Mouse (Mus musculus): ENCODE measurements around the gene Cep170. TPM values are rescaled to one million over a fixed set of nuclear protein-coding genes. Genes with fewer than 3 reads are reported as not detected.

The Cep170 gene
- polyA plus RNA-seq, 1 experiment, result 160 TPM

GRCm38 (mm10) chr1:176826931-176827330 is 13.1 kb upstream of the Cep170 start:
- TF ChIP-seq POLR2A (IDR thresholded peaks at IDR 0.05; ENCODE audit: insufficient read depth, low read depth, low read length) (no peak), CTCF (IDR thresholded peaks at IDR 0.05; ENCODE audit: insufficient read depth, low read depth, low read length) (no peak)
- H3K4me1 ChIP-seq (ENCODE audit: control insufficient read depth, insufficient read depth, low read length), result peaks cover 5% of the 10 kb centered on the region
- H3K27ac ChIP-seq (ENCODE audit: insufficient read depth, low read depth, low read length), result no peak overlapping the region
- WGBS, result 94% methylated on average over 4 of the region's 4 CpGs
- no peak overlapping the region for H3K4me3 ChIP-seq (ENCODE audit: insufficient read depth, low read depth, low read length)

- TF ChIP-seq CTCF (IDR thresholded peaks at IDR 0.05; ENCODE audit: insufficient read depth, low read depth, low read length), result no peak
- TF ChIP-seq POLR2A (IDR thresholded peaks at IDR 0.05; ENCODE audit: insufficient read depth, low read depth, low read length), result no peak
- H3K4me3 ChIP-seq (ENCODE audit: insufficient read depth, low read depth, low read length), result no peak overlapping the region
- 91% methylated on average over 11 of the region's 11 CpGs for WGBS
Observed at GRCm38 (mm10) chr1:176826186-176826585, 12.3 kb upstream of the Cep170 start.

GRCm38 (mm10) chr1:176825084-176825483 is 11.2 kb upstream of the Cep170 start:
- H3K27ac ChIP-seq (ENCODE audit: insufficient read depth, low read depth, low read length), result no peak overlapping the region
- H3K4me3 ChIP-seq (ENCODE audit: insufficient read depth, low read depth, low read length), result no peak overlapping the region
- TF ChIP-seq CTCF (IDR thresholded peaks at IDR 0.05; ENCODE audit: insufficient read depth, low read depth, low read length), result no peak
- TF ChIP-seq POLR2A (IDR thresholded peaks at IDR 0.05; ENCODE audit: insufficient read depth, low read depth, low read length), result no peak
- peaks cover 3% of the 10 kb centered on the region for H3K4me1 ChIP-seq (ENCODE audit: control insufficient read depth, insufficient read depth, low read length)
- 96% methylated on average over 4 of the region's 4 CpGs for WGBS

More at GRCm38 (mm10) chr1:176826186-176826585, 12.3 kb upstream of the Cep170 start:
- peaks cover 3% of the 10 kb centered on the region for H3K4me1 ChIP-seq (ENCODE audit: control insufficient read depth, insufficient read depth, low read length)
- no peak overlapping the region for H3K27ac ChIP-seq (ENCODE audit: insufficient read depth, low read depth, low read length)

- H3K4me3 ChIP-seq (ENCODE audit: insufficient read depth, low read depth, low read length), result no peak overlapping the region
- H3K27ac ChIP-seq (ENCODE audit: insufficient read depth, low read depth, low read length), result no peak overlapping the region
- TF ChIP-seq CTCF (IDR thresholded peaks at IDR 0.05; ENCODE audit: insufficient read depth, low read depth, low read length) (no peak), POLR2A (IDR thresholded peaks at IDR 0.05; ENCODE audit: insufficient read depth, low read depth, low read length) (no peak)
- peaks cover 3% of the 10 kb centered on the region for H3K4me1 ChIP-seq (ENCODE audit: control insufficient read depth, insufficient read depth, low read length)
- WGBS, result 88% methylated on average over 6 of the region's 6 CpGs
Observed at GRCm38 (mm10) chr1:176824611-176825010, 10.7 kb upstream of the Cep170 start.

GRCm38 (mm10) chr1:176823889-176824288 is 10.0 kb upstream of the Cep170 start:
- no peak overlapping the region for H3K27ac ChIP-seq (ENCODE audit: insufficient read depth, low read depth, low read length)
- 91% methylated on average over 8 of the region's 8 CpGs for WGBS
- H3K4me3 ChIP-seq (ENCODE audit: insufficient read depth, low read depth, low read length), result no peak overlapping the region
- peaks cover 3% of the 10 kb centered on the region for H3K4me1 ChIP-seq (ENCODE audit: control insufficient read depth, insufficient read depth, low read length)
- TF ChIP-seq CTCF (IDR thresholded peaks at IDR 0.05; ENCODE audit: insufficient read depth, low read depth, low read length) (no peak), POLR2A (IDR thresholded peaks at IDR 0.05; ENCODE audit: insufficient read depth, low read depth, low read length) (no peak)

GRCm38 (mm10) chr1:176822949-176823348 is 9.1 kb upstream of the Cep170 start:
- no peak for TF ChIP-seq POLR2A (IDR thresholded peaks at IDR 0.05; ENCODE audit: insufficient read depth, low read depth, low read length)
- no peak for TF ChIP-seq CTCF (IDR thresholded peaks at IDR 0.05; ENCODE audit: insufficient read depth, low read depth, low read length)
- WGBS, result 88% methylated on average over 4 of the region's 4 CpGs
- no peak overlapping the region for H3K4me3 ChIP-seq (ENCODE audit: insufficient read depth, low read depth, low read length)
- H3K27ac ChIP-seq (ENCODE audit: insufficient read depth, low read depth, low read length), result no peak overlapping the region
- H3K4me1 ChIP-seq (ENCODE audit: control insufficient read depth, insufficient read depth, low read length), result peaks cover 5% of the 10 kb centered on the region

- WGBS, result 56% methylated on average over 1 of the region's 1 CpGs
- Histone ChIP-seq H3K4me3 (ENCODE audit: insufficient read depth, low read depth, low read length) (no peak overlapping the region), H3K4me1 (ENCODE audit: control insufficient read depth, insufficient read depth, low read length) (peaks cover 2% of the 10 kb centered on the region; the same call in 1 of the 2 replicates), H3K27ac (ENCODE audit: insufficient read depth, low read depth, low read length) (no peak overlapping the region)
- TF ChIP-seq POLR2A (IDR thresholded peaks at IDR 0.05; ENCODE audit: insufficient read depth, low read depth, low read length) (no peak), CTCF (IDR thresholded peaks at IDR 0.05; ENCODE audit: insufficient read depth, low read depth, low read length) (no peak)
Observed at GRCm38 (mm10) chr1:176821929-176822328, 8.1 kb upstream of the Cep170 start.

- H3K4me1 ChIP-seq (ENCODE audit: control insufficient read depth, insufficient read depth, low read length), result peaks cover 6% of the 10 kb centered on the region; the same call in 1 of the 2 replicates
- no peak for TF ChIP-seq CTCF (IDR thresholded peaks at IDR 0.05; ENCODE audit: insufficient read depth, low read depth, low read length)
- TF ChIP-seq POLR2A (IDR thresholded peaks at IDR 0.05; ENCODE audit: insufficient read depth, low read depth, low read length), result no peak
- no peak overlapping the region for H3K4me3 ChIP-seq (ENCODE audit: insufficient read depth, low read depth, low read length)
- H3K27ac ChIP-seq (ENCODE audit: insufficient read depth, low read depth, low read length), result no peak overlapping the region
- 48% methylated on average over 6 of the region's 6 CpGs for WGBS
Observed at GRCm38 (mm10) chr1:176818763-176819162, 4.9 kb upstream of the Cep170 start.

GRCm38 (mm10) chr1:176818147-176818546 is 4.3 kb upstream of the Cep170 start:
- 80% methylated on average over 2 of the region's 2 CpGs for WGBS
- no peak for TF ChIP-seq CTCF (IDR thresholded peaks at IDR 0.05; ENCODE audit: insufficient read depth, low read depth, low read length)
- TF ChIP-seq POLR2A (IDR thresholded peaks at IDR 0.05; ENCODE audit: insufficient read depth, low read depth, low read length), result no peak
- no peak overlapping the region for H3K27ac ChIP-seq (ENCODE audit: insufficient read depth, low read depth, low read length)
- peaks cover 6% of the 10 kb centered on the region; the same call in 1 of the 2 replicates for H3K4me1 ChIP-seq (ENCODE audit: control insufficient read depth, insufficient read depth, low read length)
- no peak overlapping the region for H3K4me3 ChIP-seq (ENCODE audit: insufficient read depth, low read depth, low read length)

- no peak overlapping the region for H3K27ac ChIP-seq (ENCODE audit: insufficient read depth, low read depth, low read length)
- H3K4me3 ChIP-seq (ENCODE audit: insufficient read depth, low read depth, low read length), result no peak overlapping the region
- H3K4me1 ChIP-seq (ENCODE audit: control insufficient read depth, insufficient read depth, low read length), result peaks cover 6% of the 10 kb centered on the region; the same call in 1 of the 2 replicates
- WGBS, result 87% methylated on average over 4 of the region's 4 CpGs
- TF ChIP-seq CTCF (IDR thresholded peaks at IDR 0.05; ENCODE audit: insufficient read depth, low read depth, low read length), result no peak
Observed at GRCm38 (mm10) chr1:176816728-176817127, 2.9 kb upstream of the Cep170 start.

Measured in olfactory bulb, adult 2 months (tissue).